Mouse (Mus musculus): ENCODE results near the gene Vmn1r85.
"Not testable (repeated sequence)": the region's sequence is repeated elsewhere in the genome, so short reads cannot be mapped to it uniquely, and the experiment has no call there.

The Vmn1r85 gene

GRCm38 (mm10) chr7:13095073-13095472 lies at the start of gene Vmn1r85:
Gene Vmn1r85 (minus strand): TSS chr7:13095173.
- no peak for DNase-seq (ENCODE audit: low spot score)

- DNase-seq (ENCODE audit: low spot score) = no peak
Measured at GRCm38 (mm10) chr7:13140057-13140456, 45.1 kb upstream of the Vmn1r85 start, which contains the start of gene Vmn1r87. Gene Vmn1r87 (minus strand): TSS chr7:13140157.

DNA sequence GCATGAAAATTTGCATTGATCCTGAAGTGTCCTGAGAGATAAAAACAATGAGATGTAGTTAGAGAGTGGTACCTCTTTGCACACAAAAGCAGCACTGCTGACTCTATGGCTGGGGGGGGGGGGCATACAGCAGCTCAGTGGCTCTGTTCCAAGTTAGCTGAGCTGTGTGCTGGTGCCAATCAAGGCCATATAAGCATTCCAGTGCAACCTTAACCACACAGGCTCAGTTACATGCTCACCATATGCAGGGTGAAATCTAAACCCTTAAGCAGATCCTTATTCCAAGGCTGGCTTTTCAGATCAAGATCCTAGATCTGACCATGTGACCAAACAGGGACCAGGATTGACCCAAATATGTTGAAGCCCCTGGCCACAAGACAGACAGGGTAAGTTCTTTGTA lies 42.4 kb upstream of the Vmn1r85 start:
- DNase-seq (ENCODE audit: low spot score) = no peak

DNA sequence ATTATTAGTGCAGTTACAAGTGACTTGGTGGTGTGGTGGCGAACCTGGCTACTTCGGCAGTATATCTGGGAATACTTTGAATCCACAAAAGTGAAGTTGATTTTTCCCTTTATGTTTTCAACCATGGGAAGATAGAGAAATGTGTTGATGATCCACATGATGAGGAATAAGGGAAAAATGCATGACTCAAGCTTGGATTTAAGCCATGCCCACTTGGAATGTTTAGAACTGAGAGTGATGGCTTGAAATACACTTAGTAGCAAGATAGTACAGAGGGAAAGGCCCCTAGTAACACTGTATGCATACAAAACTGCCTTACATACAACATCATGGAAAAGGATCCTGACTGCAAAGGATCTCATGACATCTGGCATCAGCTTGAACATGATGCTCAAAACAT lies 36.9 kb upstream of the Vmn1r85 start:
- no peak for DNase-seq (ENCODE audit: low spot score)

DNA sequence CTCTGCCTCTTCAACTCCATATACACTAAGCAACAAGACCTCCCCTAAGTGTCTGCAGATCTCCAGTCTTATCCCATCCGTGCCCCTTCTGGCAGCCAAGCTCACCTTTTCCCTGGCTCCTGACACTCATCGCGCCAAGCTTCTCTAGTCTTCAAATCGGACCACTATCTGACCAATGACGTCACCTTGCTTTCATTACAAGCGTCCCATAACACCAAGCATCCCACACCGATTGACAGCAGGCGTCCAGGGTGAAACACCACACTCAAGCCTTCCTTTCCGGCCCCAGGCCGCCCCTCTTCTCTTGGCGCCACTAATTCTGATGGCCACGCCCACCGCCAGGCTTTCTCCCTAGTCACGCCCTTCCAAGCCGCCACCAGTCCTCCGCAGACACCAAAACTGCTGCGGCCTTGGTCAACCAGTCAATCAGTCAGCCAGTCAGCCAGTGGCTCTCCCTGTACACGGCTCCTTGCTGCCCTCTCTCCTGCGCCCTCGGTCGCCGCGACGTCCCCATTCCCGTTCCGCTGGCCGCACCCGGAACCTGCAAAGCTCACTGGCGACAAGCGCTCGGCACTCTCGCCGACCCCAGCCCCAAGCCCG lies 28.7 kb upstream of the Vmn1r85 start:
- not testable (repeated sequence) for DNase-seq (ENCODE audit: low spot score)

- no peak for DNase-seq (ENCODE audit: low spot score)
Measured at GRCm38 (mm10) chr7:13119817-13120216, 24.8 kb upstream of the Vmn1r85 start, which contains the start of gene Vmn1r86. Gene Vmn1r86 (minus strand): TSS chr7:13119917.

- no peak for DNase-seq (ENCODE audit: low spot score)
Measured at GRCm38 (mm10) chr7:13072293-13072692, 22.7 kb downstream of the Vmn1r85 start.

DNA sequence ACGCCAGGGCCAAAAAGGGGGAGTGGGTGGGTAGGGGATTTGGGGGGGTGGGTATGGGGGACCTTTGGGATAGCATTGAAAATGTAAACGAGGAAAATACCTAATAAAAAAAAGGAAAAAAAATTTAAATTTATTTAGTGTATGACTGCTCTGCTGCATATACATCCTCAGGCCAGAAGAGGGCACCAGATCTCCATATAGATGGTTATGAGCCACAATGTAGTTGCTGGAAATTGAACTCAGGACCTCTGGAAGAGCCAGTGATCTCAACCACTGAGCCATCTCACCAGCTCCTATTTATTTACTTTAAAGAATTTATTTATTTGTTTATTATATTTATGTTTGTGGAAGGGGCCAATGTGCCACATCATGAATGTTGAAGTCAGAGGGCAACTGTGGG lies 31.6 kb downstream of the Vmn1r85 start:
- DNase-seq (ENCODE audit: low spot score) = not testable (repeated sequence)

DNA sequence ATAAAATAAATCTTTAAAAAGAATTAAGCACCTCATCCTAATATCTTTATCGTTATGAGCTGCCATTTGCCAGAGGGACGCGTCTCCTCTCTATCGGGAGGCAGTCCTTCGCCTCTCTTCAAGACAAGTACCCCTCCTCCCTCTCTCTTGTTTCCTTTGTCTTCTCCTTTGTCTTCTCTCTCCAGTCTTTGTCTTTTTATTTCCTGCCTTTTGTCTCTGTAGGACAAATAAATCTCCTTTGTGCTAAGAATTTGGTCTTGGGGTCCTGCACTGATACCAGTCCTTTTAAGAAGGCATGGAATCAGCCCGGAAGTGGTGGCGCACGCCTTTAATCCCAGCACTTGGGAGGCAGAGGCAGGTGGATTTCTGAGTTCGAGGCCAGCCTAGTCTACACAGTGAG lies 35.4 kb downstream of the Vmn1r85 start:
- DNase-seq (ENCODE audit: low spot score) = no peak

- no peak for DNase-seq (ENCODE audit: low spot score)
Measured at GRCm38 (mm10) chr7:13056913-13057700, 37.9 kb downstream of the Vmn1r85 start.

DNA sequence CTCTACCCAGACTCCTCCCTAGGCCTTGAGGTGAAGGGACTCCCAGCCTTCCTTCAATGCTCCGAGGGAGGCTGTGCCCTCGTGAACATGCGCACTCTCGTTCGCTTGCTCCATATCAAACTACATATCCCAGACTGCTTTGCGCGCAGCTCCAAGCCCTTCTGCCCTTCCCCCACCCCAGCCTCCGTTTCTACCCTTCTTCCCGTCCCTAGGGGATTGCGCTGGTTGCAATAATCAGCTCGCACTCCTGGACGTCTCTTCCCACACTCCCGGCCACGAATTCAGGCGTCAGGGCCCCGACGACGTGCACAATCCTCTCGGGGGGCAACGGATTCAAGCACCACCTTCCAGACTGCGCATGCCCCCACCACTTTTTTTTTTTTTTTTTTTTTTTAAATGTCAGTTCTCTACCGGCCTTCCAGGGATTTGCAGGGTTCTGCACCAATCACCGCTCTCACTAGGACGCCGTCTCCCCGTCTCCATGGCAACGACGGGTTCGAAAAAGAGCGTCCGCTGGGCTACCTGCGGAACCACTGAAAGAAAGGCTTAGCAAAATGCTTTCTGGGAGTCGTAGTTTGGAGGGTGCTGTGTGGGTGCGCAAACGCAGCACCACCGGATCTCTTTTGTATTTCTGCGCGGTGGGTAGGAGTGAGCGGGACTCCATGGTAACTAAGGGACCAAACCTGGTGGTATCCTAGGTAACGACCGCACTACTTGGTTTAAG lies 40.5 kb downstream of the Vmn1r85 start, which contains the start of gene Mzf1:
Gene Mzf1, minus strand, starts transcription at position 478 of the 724 bp plus-strand sequence.
- DNase-seq (ENCODE audit: low spot score) = peak; percentile 92

GRCm38 (mm10) chr7:13053961-13054286 lies 41.0 kb downstream of the Vmn1r85 start:
- DNase-seq (ENCODE audit: low spot score) = no peak

DNA sequence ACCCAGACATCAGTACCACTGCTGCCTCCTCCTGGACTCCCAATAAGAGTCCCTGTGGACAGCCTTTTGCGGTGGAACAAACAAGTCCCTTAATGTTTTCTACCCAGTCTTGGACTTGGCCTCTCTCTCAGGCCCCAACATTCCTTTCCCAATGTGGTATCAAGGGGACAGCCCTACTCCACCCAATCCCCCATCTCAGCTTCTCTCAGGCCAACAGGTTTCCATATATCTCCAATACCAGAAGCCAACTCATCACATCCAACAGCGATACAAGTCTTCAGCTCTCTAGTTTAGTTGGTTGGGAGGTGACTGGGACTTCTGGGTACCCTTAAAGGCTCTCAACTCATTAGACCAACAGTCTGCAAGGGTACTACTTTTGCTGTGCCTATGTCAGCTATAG lies 41.5 kb downstream of the Vmn1r85 start:
- no peak for DNase-seq (ENCODE audit: low spot score)

DNA sequence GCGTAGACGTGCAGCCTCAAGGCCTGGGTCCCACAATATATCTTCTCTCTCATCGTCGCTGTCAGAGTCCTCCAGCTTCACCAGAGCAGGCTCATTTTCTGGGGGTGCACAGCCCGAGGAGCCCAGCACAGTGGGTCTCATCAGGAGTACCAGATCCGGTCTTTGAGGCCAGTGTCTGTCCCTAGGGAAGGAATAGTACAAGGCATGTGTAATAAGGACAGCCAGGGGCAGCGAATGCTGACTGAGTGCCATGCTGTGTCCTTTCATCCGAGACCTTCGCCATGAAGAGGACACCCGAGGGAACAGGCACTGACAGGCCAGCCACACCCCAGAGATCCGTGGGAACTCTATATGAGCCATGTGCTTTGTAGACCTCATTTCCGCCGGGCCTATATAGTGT lies 42.0 kb downstream of the Vmn1r85 start:
- no peak for DNase-seq (ENCODE audit: low spot score)

GRCm38 (mm10) chr7:13046084-13046483 lies 48.9 kb downstream of the Vmn1r85 start:
- no peak for DNase-seq (ENCODE audit: low spot score)

- no peak for DNase-seq (ENCODE audit: low spot score)
Measured at GRCm38 (mm10) chr7:13044254-13044625, 50.7 kb downstream of the Vmn1r85 start.

- DNase-seq (ENCODE audit: low spot score) = no peak
Measured at GRCm38 (mm10) chr7:13043445-13044253, 51.3 kb downstream of the Vmn1r85 start.

DNA sequence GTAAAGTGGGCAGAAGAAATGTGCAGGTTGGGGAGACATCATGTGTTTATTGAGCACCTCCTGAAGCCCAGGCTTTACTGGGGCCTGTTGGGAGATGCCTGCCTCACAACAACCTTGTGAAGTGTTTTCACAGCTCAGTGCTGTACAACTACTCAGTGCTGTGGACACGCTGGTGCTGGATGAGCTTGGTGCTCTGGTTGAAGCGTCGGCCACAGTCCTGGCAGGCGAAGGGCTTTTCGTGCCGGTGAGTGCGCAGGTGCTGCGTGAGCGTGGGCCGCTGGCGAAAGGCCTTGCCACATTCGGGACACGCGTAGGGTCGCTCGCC lies 51.9 kb downstream of the Vmn1r85 start:
- no peak for DNase-seq (ENCODE audit: low spot score)

DNA sequence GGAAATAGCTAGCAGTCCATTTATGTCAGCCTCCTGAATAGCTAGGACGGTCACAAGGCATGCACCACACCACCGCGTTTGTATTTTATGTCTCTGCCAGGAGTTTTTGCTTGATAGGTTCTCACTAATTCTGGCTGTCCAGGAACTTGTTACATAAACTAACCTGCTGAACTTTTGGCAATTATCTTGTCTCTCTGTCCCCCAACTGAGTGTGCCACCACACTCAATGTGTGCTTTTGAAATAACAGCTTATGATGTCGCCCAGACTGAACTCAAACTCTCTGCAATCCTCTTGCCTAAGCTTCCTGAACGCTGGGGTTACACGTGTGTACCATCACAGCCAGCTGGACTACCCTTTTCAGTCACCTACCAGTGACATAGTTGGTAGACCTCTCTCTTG lies 52.5 kb downstream of the Vmn1r85 start:
- no peak for DNase-seq (ENCODE audit: low spot score)

DNA sequence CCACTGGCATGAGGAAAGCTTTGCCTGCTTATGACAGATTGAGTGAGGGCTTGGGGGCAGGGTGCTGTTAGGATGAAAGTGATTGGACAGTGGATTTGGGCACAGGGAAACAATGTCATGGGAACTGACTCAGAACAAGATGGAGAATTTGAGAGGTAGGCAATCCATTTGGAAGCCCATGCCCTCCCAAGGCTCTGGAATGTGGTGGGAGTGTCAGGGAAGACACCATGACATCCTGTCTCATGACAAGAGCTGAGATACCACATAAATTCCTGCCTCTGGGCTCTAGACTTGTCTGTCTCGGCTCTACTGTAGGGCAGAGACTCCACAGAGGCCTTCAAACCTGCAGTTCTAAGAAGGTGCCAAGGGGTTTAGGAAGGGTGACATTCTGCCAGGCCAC lies 53.7 kb downstream of the Vmn1r85 start:
- DNase-seq (ENCODE audit: low spot score) = no peak

DNA sequence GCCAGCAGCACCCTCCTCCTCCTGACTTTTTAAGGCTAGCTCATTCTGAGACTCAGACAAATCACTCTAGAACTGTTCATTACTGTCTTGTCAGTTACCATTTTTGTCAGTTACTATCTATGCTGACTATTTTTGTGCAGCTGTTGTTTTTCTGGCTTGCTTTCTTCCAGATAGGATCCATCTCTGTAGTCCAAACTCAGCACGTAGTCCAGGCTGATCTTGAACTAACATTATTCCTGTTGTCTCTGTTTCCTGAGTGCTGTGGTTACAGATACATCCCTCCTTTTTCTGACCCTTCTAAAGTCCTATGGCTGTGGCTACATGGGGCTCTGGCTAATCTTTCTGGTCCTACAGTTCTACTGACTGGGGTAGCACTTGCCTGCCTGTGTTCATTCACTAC lies 55.8 kb downstream of the Vmn1r85 start:
- no peak for DNase-seq (ENCODE audit: low spot score)

GRCm38 (mm10) chr7:13038621-13039169 lies 56.3 kb downstream of the Vmn1r85 start:
- DNase-seq (ENCODE audit: low spot score) = no peak
